Mouse (Mus musculus): Measurements from ENCODE around the gene Olfr1154. TPM values are rescaled to one million over a fixed set of nuclear protein-coding genes. Genes with fewer than 3 reads are reported as not detected.

Olfr1154 gene
- total RNA-seq (2015), result not detected in 2 replicates
- total RNA-seq (2017), result not detected in 2 replicates

DNA sequence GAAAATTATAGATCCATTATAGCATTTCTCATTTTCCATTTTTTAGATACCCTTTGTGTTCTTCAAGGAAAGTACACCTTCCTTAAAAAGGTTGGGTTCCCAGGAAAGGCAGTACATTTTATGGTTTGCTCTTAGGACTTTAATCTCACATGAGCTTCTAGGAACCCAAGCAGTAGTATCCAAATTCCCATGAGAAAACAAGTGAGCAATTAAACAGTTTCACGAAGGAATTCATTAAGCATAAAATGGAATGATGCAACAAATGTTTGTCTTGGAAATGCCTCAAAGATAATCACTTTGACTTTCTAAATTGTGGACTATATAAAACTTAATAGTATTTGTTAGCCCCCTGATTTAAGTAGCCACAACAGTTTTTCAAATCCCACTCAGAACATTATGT, at the start of gene Olfr1154:
Olfr1154 (minus strand) TSS at position 101 of the 400 bp plus-strand sequence.
- no peak for ATAC-seq (replicated peaks; ENCODE audit: poor library complexity)

DNA sequence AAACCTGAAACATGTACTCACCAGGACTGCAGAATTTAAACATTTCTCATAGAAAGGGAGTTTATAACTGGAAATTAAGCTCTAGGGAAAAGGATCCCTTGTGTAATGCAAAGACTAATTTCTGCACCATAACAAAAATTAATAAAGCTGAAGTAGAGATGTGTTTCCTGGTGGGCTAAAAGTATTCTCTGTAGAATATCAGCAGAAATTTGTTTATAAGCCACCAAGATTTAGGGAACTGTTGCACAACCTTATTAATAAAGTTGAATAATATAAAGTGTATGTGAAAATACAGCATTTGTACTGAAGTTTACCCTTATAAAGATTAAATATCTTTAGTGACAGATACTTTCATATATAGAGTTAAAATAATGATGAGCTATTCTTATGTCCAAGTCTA, 48.0 kb upstream of the Olfr1154 start, which contains the start of gene Olfr1156:
Olfr1156 (minus strand) TSS at position 101 of the 400 bp plus-strand sequence.
- no peak for ATAC-seq (replicated peaks; ENCODE audit: poor library complexity)

DNA sequence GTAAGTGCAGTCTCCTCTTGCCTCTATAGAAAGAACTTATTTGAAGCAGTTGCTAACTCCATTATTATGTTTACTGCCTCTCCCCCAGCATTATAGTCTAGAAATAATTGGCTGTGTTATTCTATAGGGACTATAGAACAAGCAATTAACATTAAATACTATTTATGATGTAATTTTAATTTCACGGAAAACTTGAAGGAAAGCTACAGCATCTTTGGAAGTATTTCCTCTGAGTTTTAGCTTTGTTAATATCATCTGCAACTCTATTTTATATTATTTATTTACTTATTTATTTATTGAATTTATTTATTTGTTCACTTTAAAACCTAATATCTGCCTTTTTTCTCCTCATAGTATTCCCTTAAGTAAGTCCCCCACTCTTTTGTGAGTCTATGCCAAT, 40.1 kb upstream of the Olfr1154 start, which contains the start of gene Olfr1155:
Olfr1155 (minus strand) TSS at position 101 of the 400 bp plus-strand sequence.
- ATAC-seq (replicated peaks; ENCODE audit: poor library complexity), result no peak

DNA sequence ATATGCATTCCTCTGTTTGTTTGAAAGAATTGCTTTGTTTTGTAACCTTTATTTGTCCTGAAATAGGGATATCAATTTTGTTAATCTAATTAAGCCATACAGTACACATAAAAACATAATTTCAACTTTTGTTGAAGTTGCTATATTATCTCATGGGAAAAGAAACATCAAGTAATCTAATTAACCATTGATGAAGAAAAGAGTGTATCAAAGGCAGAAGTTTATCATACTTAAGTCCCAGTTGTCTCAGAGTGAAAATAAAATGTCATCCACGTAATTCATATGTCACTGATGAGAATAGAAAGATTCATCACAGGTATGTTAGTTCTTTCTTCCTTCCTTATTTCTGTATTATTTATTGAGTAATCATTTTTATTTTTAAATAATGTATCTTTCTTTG, 10.3 kb downstream of the Olfr1154 start, which contains the start of gene Olfr1153:
Olfr1153 (plus strand) TSS at position 301 of the 400 bp plus-strand sequence.
- ATAC-seq (replicated peaks; ENCODE audit: poor library complexity), result no peak

GRCm38 (mm10) chr2:87866192-87866591, 38.8 kb downstream of the Olfr1154 start, which contains the start of gene Olfr1152:
Gene Olfr1152 (plus strand): TSS chr2:87866492.
- ATAC-seq (replicated peaks; ENCODE audit: poor library complexity), result no peak

DNA sequence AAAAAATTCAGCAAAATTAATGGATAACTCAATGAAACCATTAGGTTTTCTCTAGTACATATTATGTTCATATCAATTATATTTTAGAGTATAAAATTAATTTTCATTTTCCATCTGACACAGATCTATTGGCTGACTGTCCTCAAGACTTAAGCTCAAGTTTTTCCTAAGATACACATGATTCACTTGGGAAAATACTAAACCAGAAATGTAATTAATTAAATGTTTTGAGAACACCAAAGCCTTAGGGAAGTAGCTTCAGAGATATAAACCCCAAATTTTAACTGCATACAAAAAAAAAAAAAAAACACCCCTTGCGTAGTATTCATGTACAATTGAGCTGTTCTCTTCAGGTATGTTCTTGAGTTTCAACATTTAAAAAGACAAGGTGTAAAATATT, 49.4 kb downstream of the Olfr1154 start, which contains the start of gene Olfr1151:
Olfr1151 (plus strand) TSS at position 301 of the 400 bp plus-strand sequence.
- ATAC-seq (replicated peaks; ENCODE audit: poor library complexity), result no peak

Other genes with a start within 250 kb of the Olfr1154 start
- not detected in 2 replicates for gene Olfr1134, start 246.7 kb downstream of the Olfr1154 start, total RNA-seq (2015)
- gene Olfr1134, start 246.7 kb downstream of the Olfr1154 start, total RNA-seq (2017), result not detected in 2 replicates
- gene Olfr1135, start 231.5 kb downstream of the Olfr1154 start, total RNA-seq (2015), result not detected in 2 replicates
- not detected in 2 replicates for gene Olfr1135, start 231.5 kb downstream of the Olfr1154 start, total RNA-seq (2017)
- not detected in 2 replicates for gene Olfr1136, start 211.2 kb downstream of the Olfr1154 start, total RNA-seq (2015)
- not detected in 2 replicates for gene Olfr1136, start 211.2 kb downstream of the Olfr1154 start, total RNA-seq (2017)
- not detected in 2 replicates for gene Olfr1137, start 192.0 kb downstream of the Olfr1154 start, total RNA-seq (2015)
- gene Olfr1137, start 192.0 kb downstream of the Olfr1154 start, total RNA-seq (2017), result not detected in 2 replicates
- not detected in 2 replicates for gene Olfr1138, start 165.2 kb downstream of the Olfr1154 start, total RNA-seq (2015)
- gene Olfr1138, start 165.2 kb downstream of the Olfr1154 start, total RNA-seq (2017), result not detected in 2 replicates
- not detected in 2 replicates for gene Olfr1140, start 161.4 kb downstream of the Olfr1154 start, total RNA-seq (2015)
- not detected in 2 replicates for gene Olfr1140, start 161.4 kb downstream of the Olfr1154 start, total RNA-seq (2017)
- not detected in 2 replicates for gene Olfr1141, start 151.2 kb downstream of the Olfr1154 start, total RNA-seq (2015)
- gene Olfr1141, start 151.2 kb downstream of the Olfr1154 start, total RNA-seq (2017), result not detected in 2 replicates
- not detected in 2 replicates for gene Olfr152, start 125.7 kb downstream of the Olfr1154 start, total RNA-seq (2015)
- not detected in 2 replicates for gene Olfr152, start 125.7 kb downstream of the Olfr1154 start, total RNA-seq (2017)
- not detected in 2 replicates for gene Olfr1143, start 104.6 kb downstream of the Olfr1154 start, total RNA-seq (2015)
- not detected in 2 replicates for gene Olfr1143, start 104.6 kb downstream of the Olfr1154 start, total RNA-seq (2017)
- not detected in 2 replicates for gene Olfr1145, start 95.3 kb downstream of the Olfr1154 start, total RNA-seq (2015)
- not detected in 2 replicates for gene Olfr1145, start 95.3 kb downstream of the Olfr1154 start, total RNA-seq (2017)
- not detected in 2 replicates for gene Olfr1148, start 74.6 kb downstream of the Olfr1154 start, total RNA-seq (2015)
- gene Olfr1148, start 74.6 kb downstream of the Olfr1154 start, total RNA-seq (2017), result not detected in 2 replicates
- gene Olfr1150-ps1, start 61.2 kb downstream of the Olfr1154 start, total RNA-seq (2015), result not detected in 2 replicates
- not detected in 2 replicates for gene Olfr1150-ps1, start 61.2 kb downstream of the Olfr1154 start, total RNA-seq (2017)
- gene Olfr1151, start 49.3 kb downstream of the Olfr1154 start, total RNA-seq (2015), result not detected in 2 replicates
- gene Olfr1151, start 49.3 kb downstream of the Olfr1154 start, total RNA-seq (2017), result not detected in 2 replicates
- not detected in 2 replicates for gene Olfr1152, start 38.7 kb downstream of the Olfr1154 start, total RNA-seq (2015)
- not detected in 2 replicates for gene Olfr1152, start 38.7 kb downstream of the Olfr1154 start, total RNA-seq (2017)
- not detected in 2 replicates for gene Olfr1153, start 10.2 kb downstream of the Olfr1154 start, total RNA-seq (2015)
- not detected in 2 replicates for gene Olfr1153, start 10.2 kb downstream of the Olfr1154 start, total RNA-seq (2017)
- not detected in 2 replicates for gene Olfr1155, start 40.0 kb upstream of the Olfr1154 start, total RNA-seq (2015)
- not detected in 2 replicates for gene Olfr1155, start 40.0 kb upstream of the Olfr1154 start, total RNA-seq (2017)
- gene Olfr1156, start 47.9 kb upstream of the Olfr1154 start, total RNA-seq (2015), result not detected in 2 replicates
- not detected in 2 replicates for gene Olfr1156, start 47.9 kb upstream of the Olfr1154 start, total RNA-seq (2017)
- gene Olfr1157, start 63.1 kb upstream of the Olfr1154 start, total RNA-seq (2015), result not detected in 2 replicates
- gene Olfr1157, start 63.1 kb upstream of the Olfr1154 start, total RNA-seq (2017), result not detected in 2 replicates
- gene Olfr74, start 69.5 kb upstream of the Olfr1154 start, total RNA-seq (2015), result not detected in 2 replicates
- not detected in 2 replicates for gene Olfr74, start 69.5 kb upstream of the Olfr1154 start, total RNA-seq (2017)
- not detected in 2 replicates for gene Olfr1158, start 84.9 kb upstream of the Olfr1154 start, total RNA-seq (2015)
- not detected in 2 replicates for gene Olfr1158, start 84.9 kb upstream of the Olfr1154 start, total RNA-seq (2017)
- gene Olfr1160, start 103.1 kb upstream of the Olfr1154 start, total RNA-seq (2015), result not detected in 2 replicates
- not detected in 2 replicates for gene Olfr1160, start 103.1 kb upstream of the Olfr1154 start, total RNA-seq (2017)
- not detected in 2 replicates for gene Olfr1161, start 117.6 kb upstream of the Olfr1154 start, total RNA-seq (2015)
- gene Olfr1161, start 117.6 kb upstream of the Olfr1154 start, total RNA-seq (2017), result not detected in 2 replicates
- gene Olfr73, start 132.5 kb upstream of the Olfr1154 start, total RNA-seq (2015), result not detected in 2 replicates
- gene Olfr73, start 132.5 kb upstream of the Olfr1154 start, total RNA-seq (2017), result not detected in 2 replicates
- gene Olfr1162, start 146.0 kb upstream of the Olfr1154 start, total RNA-seq (2015), result not detected in 2 replicates
- not detected in 2 replicates for gene Olfr1162, start 146.0 kb upstream of the Olfr1154 start, total RNA-seq (2017)
- gene Olfr1163, start 166.7 kb upstream of the Olfr1154 start, total RNA-seq (2015), result not detected in 2 replicates
- not detected in 2 replicates for gene Olfr1163, start 166.7 kb upstream of the Olfr1154 start, total RNA-seq (2017)
- gene Olfr1164, start 188.8 kb upstream of the Olfr1154 start, total RNA-seq (2015), result not detected in 2 replicates
- gene Olfr1164, start 188.8 kb upstream of the Olfr1154 start, total RNA-seq (2017), result not detected in 2 replicates
- not detected in 2 replicates for gene Olfr1166, start 223.1 kb upstream of the Olfr1154 start, total RNA-seq (2015)
- gene Olfr1166, start 223.1 kb upstream of the Olfr1154 start, total RNA-seq (2017), result not detected in 2 replicates

Data from megakaryocyte progenitor cell, adult 5-6 weeks (primary cell).